Mouse (Mus musculus) megakaryocyte-erythroid progenitor cell, adult 5-6 weeks (primary cell): ENCODE results near the gene Dgkg. TPM values are rescaled to one million over a fixed set of nuclear protein-coding genes. Genes with fewer than 3 reads are reported as not detected.
A peak's percentile ranks its signal among the peaks of the same experiment; 100 is the strongest.

ENCODE experiments used
- ATAC-seq: replicated peaks from 2 replicates; pipeline ENCODE4 v1.8.0; 2016; ENCODE audit warnings: mild to moderate bottlenecking, inconsistent platforms; ENCODE audit not compliant: severe bottlenecking, poor library complexity, low FRiP score, low TSS enrichment
- total RNA-seq, 2 experiments: library from RNA; stranded (forward) in 1 of 2; stranded (reverse) in 1 of 2; fragments of 200-1000, 215-1000 nt in 1 of 2; fragments of >200 nt in 1 of 2; fragmentation: Nextera tagmentation in 1 of 2; gene quantifications; 2 replicates each; pipeline ENCODE4 v1.2.3; 2014 to 2017

Dgkg gene
- total RNA-seq, 2 experiments from 2014 or later: 0.38 to 0.66 TPM

- ATAC-seq: peak; percentile 78
Measured at GRCm38 (mm10) chr16:22554996-22555395, 102.0 kb downstream of the Dgkg start.

- ATAC-seq: no peak
Measured at GRCm38 (mm10) chr16:22552351-22552750, 104.7 kb downstream of the Dgkg start.

- ATAC-seq: no peak
Measured at GRCm38 (mm10) chr16:22551231-22552000, 105.6 kb downstream of the Dgkg start.

GRCm38 (mm10) chr16:22549346-22549745 lies 107.7 kb downstream of the Dgkg start:
- ATAC-seq: peak; percentile 67

- ATAC-seq: peak; percentile 84
Measured at GRCm38 (mm10) chr16:22548167-22549080, 108.6 kb downstream of the Dgkg start.

GRCm38 (mm10) chr16:22547741-22548140 lies 109.3 kb downstream of the Dgkg start:
- no peak for ATAC-seq

GRCm38 (mm10) chr16:22545799-22546198 lies 111.2 kb downstream of the Dgkg start:
- no peak for ATAC-seq

- ATAC-seq: no peak
Measured at GRCm38 (mm10) chr16:22545016-22545561, 111.9 kb downstream of the Dgkg start.

GRCm38 (mm10) chr16:22542691-22543141 lies 114.3 kb downstream of the Dgkg start:
- no peak for ATAC-seq

GRCm38 (mm10) chr16:22539275-22539674 lies 117.7 kb downstream of the Dgkg start:
- ATAC-seq: 0 out of 2 replicates have a peak, but pooled peaks have one; percentile 34

GRCm38 (mm10) chr16:22536581-22537160 lies 120.3 kb downstream of the Dgkg start:
- ATAC-seq: no peak

GRCm38 (mm10) chr16:22533087-22533486 lies 123.9 kb downstream of the Dgkg start:
- ATAC-seq: no peak

GRCm38 (mm10) chr16:22531834-22532233 lies 125.2 kb downstream of the Dgkg start:
- ATAC-seq: no peak

- ATAC-seq: no peak
Measured at GRCm38 (mm10) chr16:22531041-22531440, 126.0 kb downstream of the Dgkg start.

- no peak for ATAC-seq
Measured at GRCm38 (mm10) chr16:22527499-22527939, 129.5 kb downstream of the Dgkg start.

GRCm38 (mm10) chr16:22526386-22526785 lies 130.6 kb downstream of the Dgkg start:
- no peak for ATAC-seq

GRCm38 (mm10) chr16:22517431-22518384 lies 139.3 kb downstream of the Dgkg start:
- ATAC-seq: peak; percentile 66

- ATAC-seq: no peak
Measured at GRCm38 (mm10) chr16:22515476-22515875, 141.5 kb downstream of the Dgkg start.
